In genomic region chr17:46546591-46546990, GRCm38 (mm10) we compare ENCODE assay signal across 7 mouse cellular contexts. TPM values are rescaled to one million over a fixed set of nuclear protein-coding genes. Genes with fewer than 3 reads are reported as not detected.
DNase-seq lines count a peak whose midpoint lies in the region; ATAC-seq and TF ChIP-seq lines count a peak whose summit lies in the region.

No protein-coding gene starts in this region.

- no peak overlapping the region for H3K27ac ChIP-seq in lung, embryonic 14.5 days (ENCODE audit: low read depth)
- no peak overlapping the region for H3K27ac ChIP-seq in forebrain, embryonic 11.5 days (ENCODE audit: low read depth, low read length)
- H3K27ac ChIP-seq in intestine, postnatal 0 days (ENCODE audit: low read depth, low read length): no peak overlapping the region
- H3K27ac ChIP-seq in neural tube, embryonic 14.5 days (ENCODE audit: low read depth, low read length): no peak overlapping the region

- H3K9me3 ChIP-seq in lung, embryonic 14.5 days (ENCODE audit: low read depth, low read length): no peaks in the 10 kb centered on the region
- no peaks in the 10 kb centered on the region for H3K9me3 ChIP-seq in forebrain, embryonic 11.5 days (ENCODE audit: control insufficient read depth, low read length)
- H3K9me3 ChIP-seq in intestine, postnatal 0 days (ENCODE audit: control insufficient read depth): no peaks in the 10 kb centered on the region
- H3K9me3 ChIP-seq in neural tube, embryonic 14.5 days (ENCODE audit: control insufficient read depth, low read length): no peaks in the 10 kb centered on the region

- no peak for TF ChIP-seq CTCF in lung, embryonic 14.5 days (IDR thresholded peaks at IDR 0.05; ENCODE audit: low read depth)
- no peak for TF ChIP-seq CTCF in intestine, postnatal 0 days (IDR thresholded peaks at IDR 0.05; ENCODE audit: low read depth)

- peak overlapping the region; percentile 49; the same call in 1 of the 2 replicates for H3K9ac ChIP-seq in lung, embryonic 14.5 days
- peak overlapping the region; percentile 79 for H3K9ac ChIP-seq in forebrain, embryonic 11.5 days (ENCODE audit: low read length)
- 0 out of 2 replicates have a peak overlapping the region, but pooled peaks have one; percentile 17 for H3K9ac ChIP-seq in intestine, postnatal 0 days (ENCODE audit: low read depth, low read length)
- peak overlapping the region; percentile 83; the same call in 1 of the 2 replicates for H3K9ac ChIP-seq in neural tube, embryonic 14.5 days (replicated peaks; ENCODE audit: low read depth, low read length)

- peaks cover 48% of the 10 kb centered on the region for H3K36me3 ChIP-seq in lung, embryonic 14.5 days (ENCODE audit: insufficient read depth)
- no peaks in the 10 kb centered on the region; the same call in 1 of the 2 replicates for H3K36me3 ChIP-seq in forebrain, embryonic 11.5 days (ENCODE audit: control insufficient read depth, insufficient read depth, low read length)
- peaks cover 32% of the 10 kb centered on the region for H3K36me3 ChIP-seq in intestine, postnatal 0 days (ENCODE audit: control insufficient read depth, insufficient read depth)
- peaks cover 25% of the 10 kb centered on the region for H3K36me3 ChIP-seq in neural tube, embryonic 14.5 days (ENCODE audit: control insufficient read depth, insufficient read depth, low read length)

- intact Hi-C loops in gastrocnemius, postnatal 36 days (cut with DNase I): no loop called here

- H3K4me1 ChIP-seq in lung, embryonic 14.5 days (ENCODE audit: insufficient read depth): no peaks in the 10 kb centered on the region; the same call in 1 of the 2 replicates
- peaks cover 11% of the 10 kb centered on the region for H3K4me1 ChIP-seq in forebrain, embryonic 11.5 days (replicated peaks; ENCODE audit: control insufficient read depth, insufficient read depth, low read length)
- no peaks in the 10 kb centered on the region; the same call in 1 of the 2 replicates for H3K4me1 ChIP-seq in intestine, postnatal 0 days (replicated peaks; ENCODE audit: control insufficient read depth, insufficient read depth, low read length)
- H3K4me1 ChIP-seq in neural tube, embryonic 14.5 days (ENCODE audit: control insufficient read depth, insufficient read depth, low read length): peaks cover 10% of the 10 kb centered on the region; the same call in 1 of the 2 replicates

- ATAC-seq in lung, embryonic 14.5 days (ENCODE audit: insufficient read depth): no peak
- ATAC-seq in forebrain, embryonic 11.5 days (replicated peaks; ENCODE audit: low FRiP score): 0 out of 2 replicates have a peak, but pooled peaks have one; percentile 8
- no peak for ATAC-seq in intestine, postnatal 0 days
- ATAC-seq in neural tube, embryonic 14.5 days (ENCODE audit: low read depth): no peak

- peak overlapping the region; percentile 79 for H3K4me2 ChIP-seq in lung, embryonic 14.5 days
- peak overlapping the region; percentile 84 for H3K4me2 ChIP-seq in forebrain, embryonic 11.5 days (ENCODE audit: low read depth, low read length, severe bottlenecking)
- H3K4me2 ChIP-seq in intestine, postnatal 0 days (replicated peaks; ENCODE audit: low read depth): peak overlapping the region; percentile 84
- H3K4me2 ChIP-seq in neural tube, embryonic 14.5 days (ENCODE audit: low read depth, low read length): peak overlapping the region; percentile 46

- peaks cover 5% of the 10 kb centered on the region; the same call in 1 of the 2 replicates for H3K27me3 ChIP-seq in lung, embryonic 14.5 days (ENCODE audit: insufficient read depth, low read length)
- H3K27me3 ChIP-seq in forebrain, embryonic 11.5 days (ENCODE audit: control insufficient read depth, insufficient read depth, low read length): peaks cover 4% of the 10 kb centered on the region
- H3K27me3 ChIP-seq in intestine, postnatal 0 days (replicated peaks; ENCODE audit: control insufficient read depth, insufficient read depth, low read length): no peaks in the 10 kb centered on the region
- no peaks in the 10 kb centered on the region for H3K27me3 ChIP-seq in neural tube, embryonic 14.5 days (ENCODE audit: control insufficient read depth, insufficient read depth, low read length)

- no peak for DNase-seq in lung, embryonic 14.5 days
- DNase-seq in lung, postnatal 14 days: no peak
- no peak for DNase-seq in forebrain, embryonic 11.5 days (ENCODE audit: low spot score)
- DNase-seq in gastrocnemius, postnatal 36 days: no peak
- DNase-seq in ovary, postnatal 36 days (ENCODE audit: low spot score): no peak

- H3K4me3 ChIP-seq in lung, embryonic 14.5 days (ENCODE audit: low read depth, low read length): peak overlapping the region; percentile 46
- H3K4me3 ChIP-seq in forebrain, embryonic 11.5 days (ENCODE audit: low read depth, low read length): peak overlapping the region; percentile 51
- peak overlapping the region; percentile 40 for H3K4me3 ChIP-seq in intestine, postnatal 0 days (ENCODE audit: low read depth, low read length)
- peak overlapping the region; percentile 74 for H3K4me3 ChIP-seq in neural tube, embryonic 14.5 days (ENCODE audit: low read depth, low read length)

- WGBS in lung, embryonic 14.5 days: 14% methylated on average over 7 of the region's 7 CpGs
- whole genome bisulfite sequencing in forebrain, embryonic 11.5 days: 7% methylated on average over 7 of the region's 7 CpGs
- WGBS in intestine, postnatal 0 days: 38% methylated on average over 7 of the region's 7 CpGs
- WGBS in neural tube, embryonic 14.5 days: 14% methylated on average over 7 of the region's 7 CpGs

RNA-seq across cellular contexts. Expression of gene Cul9, which starts 0.4 kb away (rescaled TPM):
- polyA plus RNA-seq in lung, embryonic 14.5 days (2014; fragmentation: Nextera tagmentation; extraction: Ambion mirVana): 2.8 and 2.9 TPM in 2 replicates
- polyA plus RNA-seq in forebrain, embryonic 11.5 days (2014; fragmentation: Nextera tagmentation; extraction: Ambion mirVana): 3.4 and 4.0 TPM in 2 replicates
- polyA plus RNA-seq in intestine, postnatal 0 days (2015; fragmentation: Nextera tagmentation; extraction: Ambion mirVana): 1.3 and 2.0 TPM in 2 replicates
- 15.7 and 18.5 TPM in 2 replicates for polyA plus RNA-seq in neural tube, embryonic 14.5 days (2014; fragmentation: Nextera tagmentation; extraction: Ambion mirVana)
- 10 to 100 TPM; 11.2 to 11.4 TPM for total RNA-seq in gastrocnemius, postnatal 36 days (2021)

RNA-seq across cellular contexts. Expression of gene Srf, which starts 9.4 kb away (rescaled TPM):
- polyA plus RNA-seq in lung, embryonic 14.5 days (2014; fragmentation: Nextera tagmentation; extraction: Ambion mirVana): 11.4 and 15.1 TPM in 2 replicates
- 5.0 and 5.2 TPM in 2 replicates for polyA plus RNA-seq in forebrain, embryonic 11.5 days (2014; fragmentation: Nextera tagmentation; extraction: Ambion mirVana)
- 5.1 and 5.2 TPM in 2 replicates for polyA plus RNA-seq in intestine, postnatal 0 days (2015; fragmentation: Nextera tagmentation; extraction: Ambion mirVana)
- 5.4 and 5.5 TPM in 2 replicates for polyA plus RNA-seq in neural tube, embryonic 14.5 days (2014; fragmentation: Nextera tagmentation; extraction: Ambion mirVana)
- total RNA-seq in gastrocnemius, postnatal 36 days (2021): 10 to 100 TPM; 70.4 to 74.9 TPM

RNA-seq across cellular contexts. Expression of gene Dnph1, which starts 50.1 kb away (rescaled TPM):
- 50.3 and 60.8 TPM in 2 replicates for polyA plus RNA-seq in lung, embryonic 14.5 days (2014; fragmentation: Nextera tagmentation; extraction: Ambion mirVana)
- polyA plus RNA-seq in forebrain, embryonic 11.5 days (2014; fragmentation: Nextera tagmentation; extraction: Ambion mirVana): 87.6 and 89.0 TPM in 2 replicates
- polyA plus RNA-seq in intestine, postnatal 0 days (2015; fragmentation: Nextera tagmentation; extraction: Ambion mirVana): 10.9 and 11.1 TPM in 2 replicates
- polyA plus RNA-seq in neural tube, embryonic 14.5 days (2014; fragmentation: Nextera tagmentation; extraction: Ambion mirVana): 11.8 and 12.5 TPM in 2 replicates
- 1 to 10 TPM; 4.9 to 6.7 TPM for total RNA-seq in gastrocnemius, postnatal 36 days (2021)

RNA-seq across cellular contexts. Expression of gene Ttbk1, which starts 59.1 kb away (rescaled TPM):
- 0.05 and 0.11 TPM in 2 replicates for polyA plus RNA-seq in lung, embryonic 14.5 days (2014; fragmentation: Nextera tagmentation; extraction: Ambion mirVana)
- 3.5 TPM in 2 replicates for polyA plus RNA-seq in forebrain, embryonic 11.5 days (2014; fragmentation: Nextera tagmentation; extraction: Ambion mirVana)
- 0.09 and 0.16 TPM in 2 replicates for polyA plus RNA-seq in intestine, postnatal 0 days (2015; fragmentation: Nextera tagmentation; extraction: Ambion mirVana)
- polyA plus RNA-seq in neural tube, embryonic 14.5 days (2014; fragmentation: Nextera tagmentation; extraction: Ambion mirVana): 6.3 and 7.0 TPM in 2 replicates
- under 1 TPM; 0.36 to 0.39 TPM for total RNA-seq in gastrocnemius, postnatal 36 days (2021)

Comparison
In these comparisons a context has a peak if more than half of its experiments do, and no peak if none do; other contexts are left out.
1. H3K9ac ChIP-seq: peak in every context shown above with its lines; median percentile 83 in neural tube, embryonic 14.5 days; 79 in forebrain, embryonic 11.5 days; 49 in lung, embryonic 14.5 days; 17 in intestine, postnatal 0 days.